In genomic region chr10:26638056-26638455, GRCm38 (mm10) we compare ENCODE assay signal across 26 mouse cellular contexts.
DNase-seq lines count a peak whose midpoint lies in the region; ATAC-seq and TF ChIP-seq lines count a peak whose summit lies in the region.
"Had no signal": no experiment of that assay in that cellular context is flagged by ENCODE, and none has a peak within 500 bp of the region (broad histone marks: within the 10 kb centered on the region; RNA-seq: fewer than 3 reads in every experiment).

No protein-coding gene starts in this region.

- WGBS in embryonic facial prominence, embryonic 14.5 days = 50% methylated on average over 4 of the region's 4 CpGs
- 56% methylated on average over 4 of the region's 4 CpGs for WGBS in embryonic facial prominence, embryonic 10.5 days
- 67% methylated on average over 4 of the region's 4 CpGs for WGBS in forebrain, embryonic 11.5 days

- no peak overlapping the region for H3K4me3 ChIP-seq in embryonic facial prominence, embryonic 14.5 days (ENCODE audit: low read depth, low read length)
- H3K4me3 ChIP-seq in embryonic facial prominence, embryonic 10.5 days = no peak overlapping the region
- no peak overlapping the region for H3K4me3 ChIP-seq in ES-Bruce4 (ENCODE audit: low read depth, low read length)
- H3K4me3 ChIP-seq in forebrain, embryonic 11.5 days (ENCODE audit: low read depth, low read length) = no peak overlapping the region
- H3K4me3 ChIP-seq: embryonic facial prominence, embryonic 12.5 days; gastrocnemius, adult 2 months; heart, embryonic 15.5 days; hindbrain, embryonic 13.5 days had no signal

- no peaks in the 10 kb centered on the region for H3K4me1 ChIP-seq in embryonic facial prominence, embryonic 14.5 days (ENCODE audit: control insufficient read depth, insufficient read depth, low read length)
- no peaks in the 10 kb centered on the region for H3K4me1 ChIP-seq in embryonic facial prominence, embryonic 10.5 days
- H3K4me1 ChIP-seq in ES-Bruce4 (ENCODE audit: control insufficient read depth, insufficient read depth, low read length) = peaks cover 4% of the 10 kb centered on the region
- no peaks in the 10 kb centered on the region for H3K4me1 ChIP-seq in forebrain, embryonic 11.5 days (replicated peaks; ENCODE audit: control insufficient read depth, insufficient read depth, low read length)
- H3K4me1 ChIP-seq: embryonic facial prominence, embryonic 12.5 days; heart, embryonic 15.5 days; hindbrain, embryonic 13.5 days had no signal

- TF ChIP-seq CTCF in ES-Bruce4 (IDR thresholded peaks at IDR 0.05; ENCODE audit: low read depth, low read length) = no peak

- no peak for TF ChIP-seq EP300 in ES-Bruce4 (IDR thresholded peaks at IDR 0.05; ENCODE audit: insufficient read depth, low read depth, low read length)

- DNase-seq in embryonic facial prominence, embryonic 14.5 days (ENCODE audit: low spot score) = peak; percentile 23
- no peak for DNase-seq in embryonic facial prominence, embryonic 10.5 days (ENCODE audit: low spot score)
- peak; percentile 89 for DNase-seq in R1 (ENCODE audit: low read depth, low spot score)
- peak; percentile 14 for DNase-seq in gonadal fat pad, adult 2 months (ENCODE audit: low read depth)
- DNase-seq in thymus, postnatal 4 days = no peak
- no peak for DNase-seq in forebrain, embryonic 11.5 days (ENCODE audit: low spot score)
- DNase-seq: adrenal gland, adult 2 months; adrenal gland, postnatal 25 days; B cell, adult 2 months; cerebellum, adult 2 months; cerebellum, postnatal 14 days; embryo, embryonic 11 days; gastrocnemius, adult 2 months; gastrocnemius, postnatal 25 days; heart, adult 18-20 months; heart, postnatal 14 days; kidney, adult 18-20 months had no signal

- no peak overlapping the region for H3K9ac ChIP-seq in embryonic facial prominence, embryonic 14.5 days (ENCODE audit: low read depth, low read length)
- H3K9ac ChIP-seq in ES-Bruce4 (ENCODE audit: low read depth, poor library complexity, severe bottlenecking) = no peak overlapping the region
- H3K9ac ChIP-seq in forebrain, embryonic 11.5 days (ENCODE audit: low read length) = no peak overlapping the region
- H3K9ac ChIP-seq: embryonic facial prominence, embryonic 12.5 days; heart, embryonic 15.5 days; hindbrain, embryonic 13.5 days had no signal

- no peak overlapping the region for H3K27ac ChIP-seq in embryonic facial prominence, embryonic 14.5 days (replicated peaks; ENCODE audit: low read depth, low read length)
- H3K27ac ChIP-seq in embryonic facial prominence, embryonic 10.5 days (replicated peaks) = no peak overlapping the region
- peak overlapping the region; percentile 95 for H3K27ac ChIP-seq in ES-Bruce4 (ENCODE audit: insufficient read depth, low read length)
- H3K27ac ChIP-seq in forebrain, embryonic 11.5 days (ENCODE audit: low read depth, low read length) = no peak overlapping the region
- H3K27ac ChIP-seq: embryonic facial prominence, embryonic 12.5 days; gastrocnemius, adult 2 months; heart, embryonic 15.5 days; hindbrain, embryonic 13.5 days; hindbrain, postnatal 0 days had no signal

- no peaks in the 10 kb centered on the region for H3K36me3 ChIP-seq in embryonic facial prominence, embryonic 14.5 days (ENCODE audit: control insufficient read depth, insufficient read depth, low read length)
- no peaks in the 10 kb centered on the region for H3K36me3 ChIP-seq in embryonic facial prominence, embryonic 10.5 days (replicated peaks)
- no peaks in the 10 kb centered on the region for H3K36me3 ChIP-seq in ES-Bruce4 (ENCODE audit: control insufficient read depth, insufficient read depth, low read length, poor library complexity, severe bottlenecking)
- no peaks in the 10 kb centered on the region for H3K36me3 ChIP-seq in forebrain, embryonic 11.5 days (ENCODE audit: control insufficient read depth, insufficient read depth, low read length)
- H3K36me3 ChIP-seq: embryonic facial prominence, embryonic 12.5 days; heart, embryonic 15.5 days; hindbrain, embryonic 13.5 days had no signal

- no peak for ATAC-seq in embryonic facial prominence, embryonic 14.5 days (ENCODE audit: low read depth)
- ATAC-seq in forebrain, embryonic 11.5 days (replicated peaks; ENCODE audit: low FRiP score) = no peak
- ATAC-seq: activated CD4-positive, CD25-positive, alpha-beta regulatory T cell, adult 4 months; CD4-positive, CD25-positive, alpha-beta regulatory T cell, adult 4 months; forebrain, embryonic 14.5 days; hindbrain, postnatal 0 days had no signal

- H3K9me3 ChIP-seq in embryonic facial prominence, embryonic 14.5 days (ENCODE audit: control insufficient read depth, low read length) = no peaks in the 10 kb centered on the region
- no peaks in the 10 kb centered on the region for H3K9me3 ChIP-seq in embryonic facial prominence, embryonic 10.5 days
- peaks cover 9% of the 10 kb centered on the region for H3K9me3 ChIP-seq in ES-Bruce4 (replicated peaks; ENCODE audit: control insufficient read depth, insufficient read depth, low read length, poor library complexity, severe bottlenecking)
- no peaks in the 10 kb centered on the region for H3K9me3 ChIP-seq in forebrain, embryonic 11.5 days (ENCODE audit: control insufficient read depth, low read length)
- H3K9me3 ChIP-seq: embryonic facial prominence, embryonic 12.5 days; heart, embryonic 15.5 days; hindbrain, embryonic 13.5 days had no signal

- no peak overlapping the region for H3K4me2 ChIP-seq in embryonic facial prominence, embryonic 14.5 days (ENCODE audit: low read depth, low read length)
- no peak overlapping the region for H3K4me2 ChIP-seq in forebrain, embryonic 11.5 days (ENCODE audit: low read depth, low read length, severe bottlenecking)
- H3K4me2 ChIP-seq: embryonic facial prominence, embryonic 12.5 days; heart, embryonic 11.5 days; heart, embryonic 15.5 days; hindbrain, embryonic 13.5 days had no signal

- TF ChIP-seq POLR2A in ES-Bruce4 (IDR thresholded peaks at IDR 0.05; ENCODE audit: insufficient read depth, low read length) = no peak

- no peaks in the 10 kb centered on the region for H3K27me3 ChIP-seq in embryonic facial prominence, embryonic 14.5 days (replicated peaks; ENCODE audit: control insufficient read depth, insufficient read depth, low read length)
- H3K27me3 ChIP-seq in embryonic facial prominence, embryonic 10.5 days (replicated peaks; ENCODE audit: low read depth, poor library complexity, severe bottlenecking) = no peaks in the 10 kb centered on the region
- no peaks in the 10 kb centered on the region for H3K27me3 ChIP-seq in ES-Bruce4 (ENCODE audit: control insufficient read depth, insufficient read depth, low read length, poor library complexity, severe bottlenecking)
- no peaks in the 10 kb centered on the region for H3K27me3 ChIP-seq in forebrain, embryonic 11.5 days (ENCODE audit: control insufficient read depth, insufficient read depth, low read length)
- H3K27me3 ChIP-seq: embryonic facial prominence, embryonic 12.5 days; heart, embryonic 15.5 days; hindbrain, embryonic 13.5 days had no signal

Comparison
In these comparisons a context has a peak if more than half of its experiments do, and no peak if none do; other contexts are left out.
1. DNase-seq: peak in embryonic facial prominence, embryonic 14.5 days (single experiment), R1 (single experiment) and gonadal fat pad, adult 2 months (single experiment); none in embryonic facial prominence, embryonic 10.5 days (single experiment), thymus, postnatal 4 days (single experiment) and forebrain, embryonic 11.5 days (single experiment).